Mouse (Mus musculus) c-Kit-negative CD71-positive TER-119-positive erythroid progenitor cells, embryonic 14.5 days (primary cell): ENCODE results near the gene Ptprj.
"Not testable (repeated sequence)": the region's sequence is repeated elsewhere in the genome, so short reads cannot be mapped to it uniquely, and the experiment has no call there.

ENCODE experiments used
- DNase-seq: peaks from one replicate; pipeline ENCODE4 v3.0.0-alpha.2; 2013; ENCODE audit warnings: low read depth, low spot score

Ptprj gene

GRCm38 (mm10) chr2:90480747-90481308 lies 99.6 kb downstream of the Ptprj start:
- no peak for DNase-seq

GRCm38 (mm10) chr2:90478531-90478930 lies 101.9 kb downstream of the Ptprj start:
- DNase-seq = no peak

GRCm38 (mm10) chr2:90477617-90478016 lies 102.8 kb downstream of the Ptprj start:
- DNase-seq = no peak

- DNase-seq = no peak
Observed at GRCm38 (mm10) chr2:90476792-90477191, 103.7 kb downstream of the Ptprj start.

- DNase-seq = no peak
Observed at GRCm38 (mm10) chr2:90476319-90476718, 104.1 kb downstream of the Ptprj start.

- peak; percentile 79 for DNase-seq
Observed at GRCm38 (mm10) chr2:90474593-90475405, 105.6 kb downstream of the Ptprj start.

- no peak for DNase-seq
Observed at GRCm38 (mm10) chr2:90472701-90473100, 107.7 kb downstream of the Ptprj start.

- DNase-seq = no peak
Observed at GRCm38 (mm10) chr2:90470122-90470521, 110.3 kb downstream of the Ptprj start.

GRCm38 (mm10) chr2:90466480-90466879 lies 114.0 kb downstream of the Ptprj start:
- DNase-seq = no peak

GRCm38 (mm10) chr2:90463735-90464134 lies 116.7 kb downstream of the Ptprj start:
- no peak for DNase-seq

GRCm38 (mm10) chr2:90462252-90462651 lies 118.2 kb downstream of the Ptprj start:
- DNase-seq = no peak

GRCm38 (mm10) chr2:90457946-90458345 lies 122.5 kb downstream of the Ptprj start:
- no peak for DNase-seq

- DNase-seq = no peak
Observed at GRCm38 (mm10) chr2:90452380-90452779, 128.1 kb downstream of the Ptprj start.

GRCm38 (mm10) chr2:90448967-90449740 lies 131.3 kb downstream of the Ptprj start:
- DNase-seq = no peak

GRCm38 (mm10) chr2:90443811-90444210 lies 136.6 kb downstream of the Ptprj start:
- DNase-seq = no peak

GRCm38 (mm10) chr2:90441811-90442210 lies 138.6 kb downstream of the Ptprj start:
- not testable (repeated sequence) for DNase-seq

- not testable (repeated sequence) for DNase-seq
Observed at GRCm38 (mm10) chr2:90440169-90440568, 140.3 kb downstream of the Ptprj start.

- not testable (repeated sequence) for DNase-seq
Observed at GRCm38 (mm10) chr2:90437453-90437852, 143.0 kb downstream of the Ptprj start.

- DNase-seq = not testable (repeated sequence)
Observed at GRCm38 (mm10) chr2:90429782-90430181, 150.7 kb downstream of the Ptprj start.

GRCm38 (mm10) chr2:90428988-90429717 lies 151.3 kb downstream of the Ptprj start:
- DNase-seq = not testable (repeated sequence)

GRCm38 (mm10) chr2:90424937-90425336 lies 155.5 kb downstream of the Ptprj start:
- DNase-seq = not testable (repeated sequence)

- DNase-seq = not testable (repeated sequence)
Observed at GRCm38 (mm10) chr2:90422282-90422681, 158.2 kb downstream of the Ptprj start.
